Mouse (Mus musculus) ovary, postnatal 10 days (tissue): ENCODE data around the gene Ppp1r16b.
A peak's percentile ranks its signal among the peaks of the same experiment; 100 is the strongest.

ENCODE experiments used
- DNase-seq: peaks from one replicate; pipeline ENCODE4 v3.0.0; 2022; ENCODE audit warnings: low spot score

Ppp1r16b gene

GRCm38 (mm10) chr2:158768350-158768749, 103.2 kb downstream of the Ppp1r16b start:
- peak; percentile 11 for DNase-seq

GRCm38 (mm10) chr2:158768771-158769170, 103.6 kb downstream of the Ppp1r16b start:
- no peak for DNase-seq

DNA sequence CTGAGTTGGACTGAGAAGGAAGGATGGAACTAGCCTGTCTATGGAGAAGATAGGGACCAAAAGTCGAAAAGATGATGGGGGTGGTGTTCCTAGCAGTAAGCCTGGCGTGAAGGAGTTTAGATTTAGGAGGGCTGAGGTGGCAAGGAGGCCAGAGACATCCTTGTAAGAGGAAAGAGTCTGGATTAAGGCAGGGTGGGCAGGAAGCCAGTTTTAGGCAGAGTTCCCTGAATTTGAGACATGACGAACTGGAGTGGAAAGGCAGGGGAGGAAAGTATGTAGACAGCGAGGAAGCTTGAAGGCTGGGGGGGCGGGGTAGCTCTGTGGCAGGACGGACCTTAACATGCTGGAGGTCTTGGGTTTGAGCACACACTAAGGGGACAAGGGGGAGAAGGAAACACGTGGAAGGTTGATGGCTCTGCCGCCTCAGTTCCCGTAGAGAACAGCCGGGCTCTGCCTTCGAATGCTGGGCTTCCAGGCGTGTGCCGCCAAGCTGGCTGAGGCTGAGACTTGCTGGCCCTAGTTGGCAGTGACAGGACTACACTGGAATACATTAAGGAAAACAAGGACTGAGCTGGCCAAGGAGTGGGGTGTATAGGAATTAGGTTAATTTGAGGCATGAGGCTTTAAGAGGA, 105.0 kb downstream of the Ppp1r16b start:
- DNase-seq: no peak

GRCm38 (mm10) chr2:158771066-158771763, 106.0 kb downstream of the Ppp1r16b start:
- DNase-seq: no peak

- no peak for DNase-seq
Measured at GRCm38 (mm10) chr2:158772808-158773207, 107.6 kb downstream of the Ppp1r16b start.

DNA sequence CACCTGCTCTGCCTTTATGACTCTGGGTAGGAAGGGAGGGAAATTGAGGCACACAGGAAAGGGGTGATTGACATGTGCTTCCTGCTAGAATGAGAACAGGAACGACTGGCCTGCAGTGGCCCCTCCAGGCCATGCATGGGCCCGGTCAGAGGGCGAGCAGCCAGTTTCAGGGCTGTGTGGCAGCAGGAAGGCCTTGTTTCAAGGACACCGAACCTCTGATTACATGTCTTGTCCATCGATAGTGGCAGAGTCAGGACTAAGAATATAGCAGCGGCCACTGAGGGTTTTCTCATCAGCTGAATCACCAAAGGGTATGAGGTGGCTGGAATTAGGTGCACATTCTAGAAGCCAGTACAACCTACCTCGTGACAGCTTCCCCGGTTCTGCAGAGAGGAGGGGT, 109.7 kb downstream of the Ppp1r16b start:
- no peak for DNase-seq

GRCm38 (mm10) chr2:158776716-158777115, 111.5 kb downstream of the Ppp1r16b start:
- DNase-seq: no peak

DNA sequence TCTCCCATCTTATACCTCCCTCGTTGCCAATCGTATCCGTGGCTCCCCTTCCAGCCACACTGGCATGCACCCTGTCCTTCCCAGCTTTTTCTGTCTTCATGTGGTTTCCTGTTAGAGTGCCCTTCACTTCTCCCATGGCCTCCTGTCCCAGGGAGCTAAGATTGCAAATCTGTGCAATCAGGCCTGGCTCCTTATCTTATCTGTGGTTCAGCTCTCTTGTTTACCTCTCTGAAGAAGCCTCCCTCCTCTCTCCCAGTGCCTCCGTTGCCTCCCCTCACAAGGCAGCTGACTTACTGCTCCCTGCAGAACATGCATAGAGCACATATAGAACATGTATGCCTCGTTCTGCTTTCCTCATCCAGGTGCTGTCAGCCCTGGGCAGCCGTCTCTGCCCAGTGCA, 112.3 kb downstream of the Ppp1r16b start:
- DNase-seq: no peak

- no peak for DNase-seq
Measured at GRCm38 (mm10) chr2:158778349-158778748, 113.2 kb downstream of the Ppp1r16b start.

DNA sequence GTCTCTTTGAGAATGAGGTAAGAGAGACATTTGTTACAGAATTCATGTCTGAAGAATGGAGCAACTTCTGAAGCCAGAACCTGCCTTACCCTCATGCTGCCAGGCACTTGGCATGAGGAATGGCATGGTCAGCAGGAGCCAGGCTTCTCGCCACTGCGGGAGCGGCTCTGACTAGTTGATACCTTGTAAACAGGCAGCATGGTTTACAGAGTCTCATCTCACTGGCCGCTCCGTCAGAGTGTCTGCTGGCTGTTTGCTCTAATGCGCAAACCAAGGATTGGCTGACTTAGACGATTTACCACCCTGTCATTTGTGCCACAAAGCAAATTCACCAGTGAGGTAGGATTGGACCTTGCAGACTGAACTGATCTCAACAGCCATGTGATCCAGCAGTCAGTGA, 115.9 kb downstream of the Ppp1r16b start:
- DNase-seq: no peak

- DNase-seq: no peak
Measured at GRCm38 (mm10) chr2:158786927-158787795, 122.0 kb downstream of the Ppp1r16b start.

- peak; percentile 65 for DNase-seq
Measured at GRCm38 (mm10) chr2:158794494-158795004, 129.4 kb downstream of the Ppp1r16b start, which contains the start of gene Dhx35. Gene Dhx35, plus strand, starts transcription at chr2:158794807.

DNA sequence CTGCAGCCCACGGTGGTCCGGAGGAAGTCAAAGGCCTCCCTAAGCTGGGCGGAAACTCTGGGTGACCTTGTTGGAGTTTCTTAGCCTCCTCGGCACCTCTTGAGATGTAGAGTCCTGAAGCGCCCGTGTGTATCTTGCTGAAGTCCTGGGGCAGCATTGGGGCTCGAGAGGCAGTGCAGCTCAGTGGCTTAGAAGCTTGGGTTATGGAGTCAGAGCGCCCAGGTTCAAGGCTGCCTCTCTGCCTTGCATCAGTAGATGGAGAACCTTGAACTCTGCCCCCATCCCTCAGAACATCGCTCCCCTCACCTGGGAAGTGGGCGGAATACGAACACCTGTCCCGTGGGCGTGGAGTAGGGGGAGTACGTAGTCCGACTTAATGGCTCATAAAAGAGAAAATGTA, 129.8 kb downstream of the Ppp1r16b start:
- DNase-seq: no peak

DNA sequence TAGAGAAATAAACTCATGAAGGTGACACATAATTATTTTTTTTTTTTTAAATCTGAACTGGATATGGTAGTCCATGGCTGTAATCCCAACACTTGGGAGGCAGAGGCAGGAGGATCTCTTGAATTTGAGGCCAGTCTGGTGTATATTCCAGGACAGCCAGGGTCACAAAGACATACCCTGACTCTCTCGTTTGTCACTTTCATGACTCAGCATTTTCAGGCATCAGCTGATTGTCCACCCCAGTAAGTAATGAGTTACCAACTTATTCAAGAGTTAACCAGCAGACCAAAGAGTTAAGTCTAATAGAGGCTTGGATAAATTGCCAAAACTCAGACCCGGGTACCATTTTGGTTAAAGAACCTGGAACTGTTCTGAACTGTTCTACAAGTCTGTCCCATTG, 130.7 kb downstream of the Ppp1r16b start:
- no peak for DNase-seq

DNA sequence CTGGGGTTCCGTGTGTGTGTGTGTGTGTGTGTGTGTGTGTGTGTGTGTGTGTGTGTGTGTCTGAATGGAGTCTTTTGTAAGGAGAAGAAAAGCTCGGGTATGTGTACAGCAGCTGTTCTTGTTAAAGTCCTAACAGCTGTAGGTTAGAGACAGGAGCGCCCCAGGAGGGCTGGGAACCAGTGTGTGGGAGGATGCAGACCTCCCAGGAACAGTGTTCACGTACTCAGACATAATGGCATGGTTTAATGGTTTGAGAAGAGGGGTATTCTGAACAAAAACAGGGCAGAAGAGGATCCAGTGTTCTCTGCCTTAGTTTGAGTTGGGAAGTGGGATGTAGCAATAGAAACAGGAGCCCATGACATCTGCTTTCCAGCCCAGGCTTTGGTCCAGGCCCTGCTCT, 134.1 kb downstream of the Ppp1r16b start:
- DNase-seq: no peak

DNA sequence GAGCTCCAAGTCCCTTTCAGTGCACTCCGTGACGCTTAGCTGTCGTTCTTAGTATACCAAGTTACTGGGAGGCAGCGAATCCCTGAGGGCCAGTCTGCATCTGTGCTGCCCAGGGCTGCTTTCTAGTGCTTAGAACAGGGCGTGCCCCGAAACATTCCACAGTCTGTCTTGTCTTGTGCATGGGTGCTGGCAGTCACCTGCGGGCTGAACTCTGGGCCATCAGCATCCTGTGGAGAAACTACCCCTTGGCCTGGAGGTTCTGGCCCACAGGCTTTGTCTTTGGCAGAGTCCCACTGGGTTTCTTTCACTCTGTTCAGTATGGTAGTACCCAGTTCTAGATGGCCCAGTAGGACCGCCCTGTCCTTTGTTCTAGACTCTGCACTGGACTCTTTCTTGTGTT, 135.6 kb downstream of the Ppp1r16b start:
- DNase-seq: no peak

DNA sequence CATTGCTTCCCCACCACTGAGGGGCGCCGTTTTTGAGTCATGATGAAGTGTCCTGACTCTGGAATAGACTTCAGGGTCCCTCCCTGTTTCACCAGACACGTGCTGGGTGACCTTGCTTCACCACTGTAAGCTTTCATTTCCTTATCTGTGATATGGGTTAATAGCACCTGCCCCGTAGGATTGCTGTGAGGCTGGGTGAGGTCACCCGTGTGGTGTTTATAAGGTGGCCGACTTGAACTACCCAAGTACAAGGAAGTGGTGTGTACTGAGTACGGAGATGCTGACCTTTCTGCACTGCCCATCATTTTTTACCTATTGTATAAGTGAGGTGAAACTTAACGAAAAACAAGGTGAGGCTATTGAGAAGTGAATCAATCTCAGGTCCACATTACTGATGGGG, 138.4 kb downstream of the Ppp1r16b start:
- DNase-seq: no peak

DNA sequence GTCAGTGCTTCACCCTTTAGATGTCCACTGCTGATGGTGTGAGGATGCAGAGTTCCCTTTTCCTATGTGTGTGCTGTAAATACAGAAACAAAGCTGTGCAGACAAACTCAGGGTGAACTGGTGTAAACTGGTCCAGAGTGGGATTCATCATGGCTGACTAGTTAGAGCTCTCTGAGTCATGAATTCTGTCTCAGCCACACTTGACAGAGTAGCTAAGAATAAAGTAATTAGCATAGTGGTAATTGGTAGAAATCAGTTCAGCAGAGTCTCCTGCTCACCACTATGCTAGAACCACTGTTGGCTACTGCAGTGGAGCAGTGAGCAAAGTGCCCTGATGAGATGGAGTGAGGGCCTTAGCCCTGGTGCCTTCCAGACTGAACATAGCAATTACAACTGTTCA, 150.5 kb downstream of the Ppp1r16b start:
- DNase-seq: no peak
